Mouse (Mus musculus) hindbrain, embryonic 12.5 days (tissue): ENCODE measurements around the gene Enox1. TPM values are rescaled to one million over a fixed set of nuclear protein-coding genes. Genes with fewer than 3 reads are reported as not detected.

Experiments used
- ATAC-seq: fragments of 200-750 bp; cut with Nextera tagmentation; 2 replicates; pipeline ENCODE4 v1.8.0; 2017; ENCODE audit warnings: moderate TSS enrichment; ENCODE audit not compliant: low FRiP score
- H3K27ac ChIP-seq: fragments of 300-500 bp; sonication (generic); 2 replicates; pipeline ENCODE4 v1.5.1; 2016; ENCODE audit warnings: mild to moderate bottlenecking
- H3K27me3 ChIP-seq: fragments of 300-500 bp; sonication (generic); 2 replicates; pipeline ENCODE4 v1.6.1; 2016; ENCODE audit warnings: mild to moderate bottlenecking
- H3K36me3 ChIP-seq: fragments of 300-500 bp; sonication (generic); 2 replicates; pipeline ENCODE4 v1.6.1; 2016; ENCODE audit warnings: mild to moderate bottlenecking
- H3K4me1 ChIP-seq: fragments of 300-500 bp; sonication (generic); 2 replicates; pipeline ENCODE4 v1.6.1; 2016
- H3K4me2 ChIP-seq: fragments of 300-500 bp; sonication (generic); replicated peaks from 2 replicates; pipeline ENCODE4 v1.6.1; 2016; ENCODE audit warnings: mild to moderate bottlenecking
- H3K4me3 ChIP-seq: fragments of 300-500 bp; sonication (generic); 2 replicates; pipeline ENCODE4 v1.5.1; 2016; ENCODE audit warnings: mild to moderate bottlenecking
- H3K9ac ChIP-seq: fragments of 300-500 bp; sonication (generic); 2 replicates; pipeline ENCODE4 v1.6.1; 2016; ENCODE audit warnings: mild to moderate bottlenecking, moderate library complexity
- H3K9me3 ChIP-seq: fragments of 300-500 bp; sonication (generic); replicated peaks from 2 replicates; pipeline ENCODE4 v1.6.1; 2016; ENCODE audit warnings: mild to moderate bottlenecking
- WGBS: fragments of 180-500 bp; shearing (Covaris S2); methylation state at CpG from one replicate; pipeline ENCODE4 v1.1.7; 2016; 5-methylcytosine and 5-hydroxymethylcytosine counted together
- polyA plus RNA-seq: library from polyadenylated mRNA; unstranded; fragments of >200 nt; fragmentation: Nextera tagmentation; extraction: Ambion mirVana; gene quantifications from 2 replicates; pipeline ENCODE4 v1.2.1, GENCODE M21; 2016

The Enox1 gene
- polyA plus RNA-seq, 1 experiment from 2014 or later: 36.7 TPM

DNA sequence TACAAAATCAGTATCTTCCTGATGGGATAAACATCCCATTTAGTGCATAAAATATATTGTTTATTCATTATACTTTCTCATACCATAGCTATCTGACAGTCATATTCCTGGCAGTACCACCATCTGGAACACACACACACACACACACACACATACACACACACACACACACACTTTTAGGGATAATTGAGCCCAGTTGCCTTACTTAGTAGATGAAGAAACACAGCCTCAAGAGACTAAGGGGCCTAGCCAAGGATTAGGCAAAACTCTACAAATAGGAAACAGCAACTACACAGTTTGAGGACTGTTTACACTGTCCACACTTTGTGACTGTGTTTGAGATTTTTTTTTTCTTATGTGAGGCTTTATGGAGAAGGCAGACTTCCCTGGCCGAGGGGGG, 100.9 kb downstream of the Enox1 start:
- H3K9me3 ChIP-seq: no peaks in the 10 kb centered on the region
- H3K4me2 ChIP-seq: no peak overlapping the region
- H3K9ac ChIP-seq: no peak overlapping the region
- ATAC-seq: no peak
- no peaks in the 10 kb centered on the region for H3K36me3 ChIP-seq
- no peak overlapping the region for H3K4me3 ChIP-seq
- no peaks in the 10 kb centered on the region for H3K27me3 ChIP-seq
- H3K4me1 ChIP-seq: peaks cover 6% of the 10 kb centered on the region; the same call in 1 of the 2 replicates
- WGBS: 65% methylated on average over 1 of the region's 1 CpGs
- H3K27ac ChIP-seq: no peak overlapping the region

DNA sequence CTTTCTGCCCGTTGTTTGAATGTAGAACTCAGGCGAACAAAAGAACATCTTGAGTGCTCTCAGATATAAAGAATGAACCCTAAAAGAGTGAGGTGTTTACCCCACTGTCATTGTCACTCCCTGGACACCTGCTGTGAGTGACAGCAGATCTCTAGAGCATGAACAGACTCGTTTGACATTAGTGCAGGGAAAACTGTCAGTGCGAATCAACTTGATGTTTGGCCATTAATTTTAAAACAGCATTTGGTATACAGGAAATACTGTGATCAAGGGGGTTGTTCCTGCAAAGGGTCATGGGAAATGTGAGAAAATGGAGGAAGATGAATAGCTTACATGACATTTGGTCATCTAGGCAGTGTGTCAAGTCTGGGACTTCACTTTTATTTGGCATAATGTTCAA, 101.6 kb downstream of the Enox1 start:
- Histone ChIP-seq H3K4me3 (no peak overlapping the region), H3K4me1 (peaks cover 6% of the 10 kb centered on the region; the same call in 1 of the 2 replicates), H3K9me3 (no peaks in the 10 kb centered on the region), H3K9ac (no peak overlapping the region), H3K4me2 (no peak overlapping the region), H3K36me3 (no peaks in the 10 kb centered on the region), H3K27me3 (no peaks in the 10 kb centered on the region), H3K27ac (no peak overlapping the region)
- ATAC-seq: no peak
- 55% methylated on average over 4 of the region's 4 CpGs for WGBS

GRCm38 (mm10) chr14:77259686-77260085, 103.1 kb downstream of the Enox1 start:
- Histone ChIP-seq H3K9ac (no peak overlapping the region), H3K36me3 (no peaks in the 10 kb centered on the region), H3K4me1 (peaks cover 8% of the 10 kb centered on the region; the same call in 1 of the 2 replicates), H3K4me2 (no peak overlapping the region), H3K4me3 (no peak overlapping the region), H3K9me3 (no peaks in the 10 kb centered on the region), H3K27ac (no peak overlapping the region), H3K27me3 (no peaks in the 10 kb centered on the region)
- 89% methylated on average over 5 of the region's 5 CpGs for WGBS
- no peak for ATAC-seq

DNA sequence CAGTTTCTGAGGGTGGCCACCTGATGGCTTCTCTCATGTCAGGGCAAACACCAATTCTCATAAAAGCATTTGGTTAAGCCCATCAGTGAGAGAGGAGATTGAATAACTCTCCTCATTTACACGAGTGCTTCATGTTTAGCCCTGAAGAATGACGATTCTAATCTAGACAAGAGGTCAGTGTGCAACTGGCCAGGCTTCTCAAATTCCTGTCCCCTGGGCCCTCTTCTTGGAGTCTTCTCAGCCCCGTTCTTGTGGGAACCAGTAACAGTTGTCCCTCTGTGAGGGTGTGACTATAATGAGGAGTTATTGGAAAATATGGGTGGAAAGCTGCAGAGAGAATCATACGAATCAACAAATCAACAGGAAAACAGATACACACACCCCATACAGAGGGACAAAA, 103.5 kb downstream of the Enox1 start:
- Histone ChIP-seq H3K4me2 (no peak overlapping the region), H3K36me3 (no peaks in the 10 kb centered on the region), H3K27me3 (no peaks in the 10 kb centered on the region), H3K9me3 (no peaks in the 10 kb centered on the region), H3K27ac (no peak overlapping the region), H3K4me1 (peaks cover 8% of the 10 kb centered on the region; the same call in 1 of the 2 replicates), H3K4me3 (no peak overlapping the region), H3K9ac (no peak overlapping the region)
- ATAC-seq: no peak
- WGBS: 74% methylated on average over 4 of the region's 4 CpGs

DNA sequence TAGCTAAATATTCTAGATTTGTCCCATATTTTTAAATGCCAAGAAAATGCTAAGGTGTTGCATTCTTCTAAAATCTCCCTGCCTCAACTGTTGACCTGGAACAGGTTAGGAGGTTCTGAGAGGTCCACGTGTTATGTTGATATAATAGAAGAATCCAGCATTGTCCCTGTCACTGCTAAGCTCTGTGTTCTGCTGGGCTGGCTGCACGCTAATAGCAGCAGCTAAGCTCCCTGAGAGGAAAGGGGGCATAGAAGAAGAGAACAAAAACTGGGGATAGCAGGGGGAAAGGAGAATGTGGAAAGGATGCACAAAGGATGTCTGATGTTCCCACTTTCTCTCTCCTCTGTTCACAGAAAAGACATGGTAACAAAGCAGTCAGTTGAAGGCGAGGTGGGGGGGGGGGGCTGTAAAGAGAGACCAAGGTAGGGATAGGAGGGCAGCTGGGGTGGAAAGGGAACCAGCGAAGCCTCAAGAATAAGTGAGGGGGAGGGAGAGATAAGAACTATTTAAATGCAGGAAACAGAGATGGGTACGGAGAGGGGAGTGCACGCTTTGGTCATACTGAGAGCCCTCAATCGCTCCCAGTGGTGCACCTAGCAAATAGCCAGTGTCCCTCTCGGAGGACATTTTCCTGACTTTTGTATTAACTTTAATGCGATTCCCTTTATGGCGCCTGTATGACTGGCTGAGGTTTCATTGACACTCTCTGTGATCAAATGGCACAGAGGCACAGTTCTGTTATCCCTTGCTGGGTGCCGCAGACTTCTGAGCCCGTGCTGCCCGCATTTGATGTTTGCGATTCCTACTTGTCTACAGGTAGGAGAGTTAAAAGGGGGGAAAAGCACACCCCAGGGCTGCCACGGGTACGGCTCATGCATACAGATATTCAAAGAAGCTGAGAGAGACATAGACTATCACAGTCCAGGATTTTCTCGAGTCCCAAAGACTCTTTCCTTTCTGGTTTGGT, 110.5 kb downstream of the Enox1 start:
- no peaks in the 10 kb centered on the region for H3K9me3 ChIP-seq
- H3K4me2 ChIP-seq: no peak overlapping the region
- no peak overlapping the region for H3K9ac ChIP-seq
- H3K4me3 ChIP-seq: no peak overlapping the region
- no peaks in the 10 kb centered on the region for H3K36me3 ChIP-seq
- H3K27me3 ChIP-seq: no peaks in the 10 kb centered on the region
- peaks cover 7% of the 10 kb centered on the region; the same call in 1 of the 2 replicates for H3K4me1 ChIP-seq
- no peak for ATAC-seq
- 72% methylated on average over 17 of the region's 17 CpGs for WGBS
- no peak overlapping the region for H3K27ac ChIP-seq

GRCm38 (mm10) chr14:77272248-77272930, 115.8 kb downstream of the Enox1 start:
- Histone ChIP-seq H3K9ac (no peak overlapping the region), H3K4me3 (no peak overlapping the region), H3K4me2 (no peak overlapping the region), H3K27me3 (no peaks in the 10 kb centered on the region), H3K27ac (peak overlapping the region; percentile 73; the same call in 1 of the 2 replicates), H3K9me3 (no peaks in the 10 kb centered on the region), H3K4me1 (peaks cover 15% of the 10 kb centered on the region), H3K36me3 (no peaks in the 10 kb centered on the region)
- 73% methylated on average over 12 of the region's 12 CpGs for WGBS
- ATAC-seq: no peak

DNA sequence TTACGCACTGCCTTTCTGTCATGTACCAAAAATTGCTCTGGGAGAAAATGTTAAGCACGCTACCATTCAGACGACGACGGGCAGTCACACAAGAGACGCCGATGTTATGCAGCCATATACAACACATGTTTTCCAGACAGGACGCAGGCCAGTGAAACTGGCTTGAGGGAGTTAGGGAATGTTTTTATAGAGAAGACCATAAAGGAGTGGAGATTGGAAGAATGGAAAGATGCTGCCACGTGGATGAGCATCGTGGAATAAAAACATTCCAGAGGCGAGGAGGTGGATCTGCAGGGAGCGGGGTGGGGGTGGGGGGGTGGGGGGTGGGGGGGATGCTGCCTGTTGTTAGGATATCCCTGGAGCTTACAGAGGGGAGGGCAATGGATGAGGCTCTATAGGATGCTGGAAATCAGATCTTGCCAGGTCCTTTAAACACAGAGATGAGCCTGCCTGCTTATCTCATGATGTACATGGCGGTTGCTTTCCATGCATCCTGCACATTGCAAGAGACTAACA, 116.4 kb downstream of the Enox1 start:
- Histone ChIP-seq H3K4me2 (no peak overlapping the region), H3K27ac (peak overlapping the region; percentile 73; the same call in 1 of the 2 replicates), H3K36me3 (no peaks in the 10 kb centered on the region), H3K9me3 (no peaks in the 10 kb centered on the region), H3K4me3 (no peak overlapping the region), H3K4me1 (peaks cover 15% of the 10 kb centered on the region), H3K9ac (0 out of 2 replicates have a peak overlapping the region, but pooled peaks have one; percentile 27), H3K27me3 (no peaks in the 10 kb centered on the region)
- peak; percentile 38; the same call in 1 of the 2 replicates for ATAC-seq
- WGBS: 44% methylated on average over 13 of the region's 13 CpGs

- Histone ChIP-seq H3K27ac (peak overlapping the region; percentile 73), H3K4me2 (no peak overlapping the region), H3K9ac (no peak overlapping the region), H3K4me3 (no peak overlapping the region), H3K9me3 (no peaks in the 10 kb centered on the region), H3K36me3 (no peaks in the 10 kb centered on the region), H3K4me1 (peaks cover 15% of the 10 kb centered on the region), H3K27me3 (no peaks in the 10 kb centered on the region)
- peak; percentile 70 for ATAC-seq
- 60% methylated on average over 6 of the region's 6 CpGs for WGBS
These were observed 117.2 kb downstream of the Enox1 start for GRCm38 (mm10) chr14:77273721-77274120.

DNA sequence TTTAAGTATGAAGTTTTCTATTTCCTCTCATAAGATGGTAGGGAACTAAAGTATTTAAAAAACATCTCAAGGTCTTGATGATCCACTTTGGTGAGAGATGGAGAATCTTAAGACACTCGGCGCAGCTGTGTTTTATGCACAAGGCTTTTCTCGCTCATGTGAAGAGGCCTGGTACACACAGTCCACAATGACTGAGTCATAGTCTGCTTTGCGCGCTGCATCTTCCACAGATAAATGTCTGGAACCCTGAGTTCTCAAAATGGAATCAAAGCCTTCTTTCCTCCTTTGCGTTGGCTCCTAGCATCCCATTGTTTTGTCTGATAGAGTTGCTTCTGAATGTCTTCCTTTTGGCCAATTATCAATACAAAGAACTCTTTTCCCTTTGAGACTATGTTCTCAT, 119.0 kb downstream of the Enox1 start:
- Histone ChIP-seq H3K9me3 (no peaks in the 10 kb centered on the region), H3K4me1 (peaks cover 18% of the 10 kb centered on the region), H3K9ac (no peak overlapping the region), H3K36me3 (no peaks in the 10 kb centered on the region), H3K4me3 (no peak overlapping the region), H3K27me3 (no peaks in the 10 kb centered on the region), H3K4me2 (no peak overlapping the region), H3K27ac (no peak overlapping the region)
- WGBS: 96% methylated on average over 6 of the region's 6 CpGs
- no peak for ATAC-seq

DNA sequence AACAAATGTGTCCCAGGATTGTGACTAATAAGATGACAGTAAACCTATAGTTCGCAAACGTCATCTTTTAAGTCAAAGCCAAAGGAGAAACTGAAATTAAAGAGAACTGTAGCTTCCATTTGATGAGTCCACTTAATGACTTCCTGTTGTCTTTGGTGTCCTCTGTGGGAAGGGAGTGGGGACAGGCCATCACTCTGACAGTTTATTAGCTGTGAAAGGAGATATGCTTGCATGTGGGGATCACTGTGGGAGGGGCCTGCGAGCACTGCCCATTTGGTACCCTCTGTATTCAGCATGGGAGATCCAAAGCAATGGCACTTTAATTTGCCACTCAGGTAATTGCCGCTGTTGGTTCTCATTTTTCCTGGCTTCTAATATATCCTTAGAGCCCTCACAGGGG, 122.6 kb downstream of the Enox1 start:
- 0 out of 2 replicates have a peak overlapping the region, but pooled peaks have one; percentile 44 for H3K27ac ChIP-seq
- WGBS: 85% methylated on average over 4 of the region's 4 CpGs
- no peaks in the 10 kb centered on the region for H3K36me3 ChIP-seq
- peaks cover 8% of the 10 kb centered on the region for H3K4me1 ChIP-seq
- no peaks in the 10 kb centered on the region for H3K9me3 ChIP-seq
- no peak for ATAC-seq
- H3K9ac ChIP-seq: no peak overlapping the region
- H3K27me3 ChIP-seq: no peaks in the 10 kb centered on the region
- no peak overlapping the region for H3K4me2 ChIP-seq
- no peak overlapping the region for H3K4me3 ChIP-seq

- no peaks in the 10 kb centered on the region for H3K27me3 ChIP-seq
- peaks cover 8% of the 10 kb centered on the region for H3K4me1 ChIP-seq
- no peaks in the 10 kb centered on the region for H3K9me3 ChIP-seq
- H3K4me3 ChIP-seq: no peak overlapping the region
- 90% methylated on average over 2 of the region's 2 CpGs for WGBS
- no peak for ATAC-seq
- H3K27ac ChIP-seq: no peak overlapping the region
- no peaks in the 10 kb centered on the region for H3K36me3 ChIP-seq
- no peak overlapping the region for H3K9ac ChIP-seq
- no peak overlapping the region for H3K4me2 ChIP-seq
These were observed 123.9 kb downstream of the Enox1 start for GRCm38 (mm10) chr14:77280454-77280853.

- no peak overlapping the region for H3K4me3 ChIP-seq
- 80% methylated on average over 7 of the region's 7 CpGs for WGBS
These were observed 124.3 kb downstream of the Enox1 start for GRCm38 (mm10) chr14:77280893-77281292.

More at GRCm38 (mm10) chr14:77280893-77281292, 124.3 kb downstream of the Enox1 start:
- Histone ChIP-seq H3K27ac (no peak overlapping the region), H3K36me3 (no peaks in the 10 kb centered on the region), H3K9me3 (no peaks in the 10 kb centered on the region), H3K9ac (no peak overlapping the region), H3K27me3 (no peaks in the 10 kb centered on the region), H3K4me1 (peaks cover 8% of the 10 kb centered on the region), H3K4me2 (no peak overlapping the region)
- ATAC-seq: no peak
